Mouse (Mus musculus): ENCODE measurements around the gene 4833439L19Rik. TPM values are rescaled to one million over a fixed set of nuclear protein-coding genes. Genes with fewer than 3 reads are reported as not detected.

4833439L19Rik gene
- polyA plus RNA-seq, 1 experiment from 2014 or later, result 256 TPM

DNA sequence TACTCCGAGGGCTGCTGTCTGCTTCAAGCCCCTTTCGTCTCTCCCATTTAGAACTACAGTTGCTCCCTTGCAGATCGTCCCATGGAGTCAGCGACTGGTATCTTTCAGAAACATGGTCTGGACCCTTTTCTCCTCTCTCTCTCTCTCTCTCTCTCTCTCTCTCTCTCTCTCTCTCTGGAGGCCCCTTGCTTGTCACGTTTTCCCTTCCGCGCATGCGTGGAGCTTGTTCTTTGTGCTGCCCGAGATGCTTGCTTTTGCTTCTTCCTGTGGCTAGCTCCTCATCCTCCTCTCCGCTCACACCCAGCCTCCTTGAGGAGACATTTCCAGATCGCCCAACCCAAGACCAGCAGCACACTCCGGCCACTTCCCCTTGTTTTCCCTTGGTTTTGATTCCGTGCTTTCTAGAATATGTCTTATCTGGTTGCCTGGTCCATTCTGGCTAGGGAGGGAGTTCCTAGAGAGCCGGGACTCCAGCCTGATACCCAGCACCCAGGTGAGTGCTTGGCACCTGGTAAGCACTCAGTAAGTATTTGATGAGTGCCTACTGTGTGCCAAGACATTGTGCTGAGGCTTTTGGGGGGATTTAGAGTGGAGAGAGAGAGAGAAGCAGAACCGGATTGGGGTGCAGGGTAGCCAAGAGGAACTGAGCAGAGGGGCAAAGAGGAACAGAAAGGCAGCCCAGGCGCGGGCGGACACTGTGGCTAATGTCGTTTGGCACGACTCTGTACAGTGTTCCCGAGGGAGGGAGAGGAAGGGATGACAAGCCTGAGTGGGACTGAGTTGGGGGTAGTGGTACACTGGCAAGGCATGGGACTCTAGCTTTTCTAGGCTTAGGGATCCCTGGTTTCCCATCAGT, 12.6 kb upstream of the 4833439L19Rik start:
- Histone ChIP-seq H3K27ac (replicated peaks) (no peak overlapping the region), H3K27me3 (0 out of 2 replicates have a peak, but pooled peaks cover 5% of the 10 kb centered on the region), H3K4me1 (replicated peaks) (peaks cover 31% of the 10 kb centered on the region), H3K9me3 (no peaks in the 10 kb centered on the region), H3K36me3 (peaks cover 35% of the 10 kb centered on the region), H3K4me2 (no peak overlapping the region), H3K9ac (no peak overlapping the region), H3K4me3 (no peak overlapping the region)
- WGBS, result 79% methylated on average over 21 of the region's 21 CpGs
- ATAC-seq (ENCODE audit: low FRiP score, low read depth), result no peak

DNA sequence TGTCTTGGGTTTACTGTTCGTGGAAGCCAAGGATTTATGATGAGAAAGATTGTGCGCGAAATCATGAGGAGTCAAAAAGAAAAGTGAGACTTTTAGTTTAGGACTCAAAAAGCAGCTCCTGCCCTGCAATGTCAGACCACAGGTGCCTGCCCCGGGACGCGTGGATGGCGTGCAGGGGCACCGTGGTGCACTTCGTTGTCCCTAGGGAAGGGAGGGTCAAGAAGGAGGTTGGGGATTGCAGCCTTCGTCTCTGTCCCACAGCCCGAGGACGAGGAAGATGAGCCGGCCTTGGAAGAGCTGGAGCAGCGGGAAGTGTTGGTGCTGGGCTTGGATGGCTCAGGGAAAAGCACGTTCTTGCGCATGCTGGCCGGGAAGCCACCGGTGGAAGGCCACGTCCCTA, 10.3 kb upstream of the 4833439L19Rik start:
- 0 out of 2 replicates have a peak, but pooled peaks cover 7% of the 10 kb centered on the region for H3K27me3 ChIP-seq
- no peaks in the 10 kb centered on the region for H3K9me3 ChIP-seq
- H3K4me1 ChIP-seq (replicated peaks), result peaks cover 28% of the 10 kb centered on the region
- peak overlapping the region; percentile 80 for H3K27ac ChIP-seq (replicated peaks)
- 1% methylated on average over 19 of the region's 19 CpGs for WGBS
- 0 out of 2 replicates have a peak, but pooled peaks have one; percentile 10 for ATAC-seq (ENCODE audit: low FRiP score, low read depth)
- H3K9ac ChIP-seq, result peak overlapping the region; percentile 89
- H3K36me3 ChIP-seq, result peaks cover 18% of the 10 kb centered on the region
- peak overlapping the region; percentile 94 for H3K4me2 ChIP-seq
- H3K4me3 ChIP-seq, result peak overlapping the region; percentile 71

DNA sequence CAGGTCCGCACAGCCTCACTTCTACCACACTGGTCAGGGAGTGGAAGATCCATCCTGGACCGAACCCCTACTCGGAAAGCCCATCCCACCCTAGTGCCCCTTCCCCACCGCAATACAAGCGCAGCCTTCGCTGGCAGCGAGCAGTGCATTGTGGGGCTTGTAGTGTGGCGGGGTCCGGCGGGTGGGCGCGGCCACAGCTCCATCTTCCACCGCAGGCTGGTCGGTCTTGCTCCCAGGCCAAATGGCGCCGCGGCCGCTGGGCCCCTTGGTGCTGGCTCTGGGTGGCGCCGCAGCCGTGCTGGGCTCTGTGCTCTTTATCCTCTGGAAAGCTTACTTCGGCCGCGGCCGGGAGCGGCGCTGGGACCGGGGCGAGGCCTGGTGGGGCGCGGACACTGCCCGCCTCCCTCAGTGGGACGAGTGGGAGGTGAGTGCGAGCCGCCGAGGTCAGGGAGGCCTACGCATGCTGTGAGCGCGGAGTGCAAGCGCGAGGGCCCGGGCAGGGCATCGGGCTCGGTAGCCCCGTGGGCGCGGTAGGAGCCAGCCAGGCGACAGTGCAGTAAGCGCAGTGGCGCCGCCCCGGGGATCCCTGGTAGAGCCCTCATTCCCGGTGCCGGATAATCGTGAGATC, 9.7 kb upstream of the 4833439L19Rik start, which contains the start of gene Arl10:
Gene Arl10 (plus strand): TSS at position 162 of the 628 bp plus-strand sequence.
- under 1% methylated on average over 54 of the region's 55 CpGs for WGBS
- Histone ChIP-seq H3K4me3 (peak within 1 kb of the TSS; percentile 71), H3K27ac (replicated peaks) (peak within 1 kb of the TSS; percentile 80), H3K36me3 (peaks cover 18% of the 10 kb centered on the region), H3K27me3 (0 out of 2 replicates have a peak, but pooled peaks cover 7% of the 10 kb centered on the region), H3K9ac (peak within 1 kb of the TSS; percentile 89), H3K9me3 (no peaks in the 10 kb centered on the region), H3K4me1 (replicated peaks) (peaks cover 28% of the 10 kb centered on the region), H3K4me2 (peak within 1 kb of the TSS; percentile 94)
- peak; percentile 92 for ATAC-seq (ENCODE audit: low FRiP score, low read depth)

DNA sequence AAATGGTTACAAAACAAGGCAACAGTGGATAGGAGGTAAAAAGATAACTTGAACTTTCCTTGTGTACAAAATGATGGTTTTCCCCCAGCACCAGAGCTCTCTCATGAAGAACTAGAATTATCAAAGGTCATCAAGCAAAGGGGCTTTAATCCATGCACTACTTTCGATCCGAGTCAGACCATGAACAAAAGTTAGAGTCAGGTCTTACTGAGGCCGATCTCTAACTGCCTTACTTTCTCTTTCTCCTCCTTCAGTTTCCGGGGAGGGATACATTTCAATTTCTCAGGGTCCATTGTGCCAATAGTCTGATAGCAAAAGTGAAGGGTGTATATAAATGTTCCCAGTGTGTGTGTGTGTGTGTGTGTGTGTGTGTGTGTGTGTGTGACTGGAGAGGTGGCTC, 7.4 kb upstream of the 4833439L19Rik start:
- no peak overlapping the region for H3K4me3 ChIP-seq
- no peak overlapping the region for H3K27ac ChIP-seq (replicated peaks)
- peaks cover 24% of the 10 kb centered on the region for H3K4me1 ChIP-seq (replicated peaks)
- no peaks in the 10 kb centered on the region for H3K9me3 ChIP-seq
- H3K36me3 ChIP-seq, result peaks cover 6% of the 10 kb centered on the region; the same call in 1 of the 2 replicates
- H3K27me3 ChIP-seq, result 0 out of 2 replicates have a peak, but pooled peaks cover 7% of the 10 kb centered on the region
- no peak overlapping the region for H3K9ac ChIP-seq
- WGBS, result 84% methylated on average over 4 of the region's 4 CpGs
- H3K4me2 ChIP-seq, result no peak overlapping the region
- no peak for ATAC-seq (ENCODE audit: low FRiP score, low read depth)

DNA sequence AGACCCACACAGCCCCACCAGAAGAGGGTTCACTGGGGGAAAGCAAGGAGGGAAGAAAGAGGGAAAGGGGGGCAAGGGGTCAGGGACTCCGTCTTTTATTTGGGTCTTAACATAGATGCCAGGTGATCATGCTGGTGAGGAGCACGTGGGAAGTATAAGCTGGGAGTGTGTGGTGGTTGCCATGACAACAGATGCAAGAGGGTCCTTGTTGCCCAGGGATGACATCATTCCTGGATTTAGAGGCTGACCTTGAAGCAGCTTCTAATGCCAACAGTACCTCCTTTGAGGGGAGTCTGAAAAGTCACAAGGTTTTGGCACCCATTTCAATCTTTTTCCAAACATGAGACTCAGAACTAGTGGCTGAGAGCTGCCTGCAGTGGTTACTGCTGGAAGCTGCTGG, 6.4 kb upstream of the 4833439L19Rik start:
- H3K27ac ChIP-seq (replicated peaks), result no peak overlapping the region
- no peak overlapping the region for H3K4me2 ChIP-seq
- H3K9me3 ChIP-seq, result no peaks in the 10 kb centered on the region
- H3K4me1 ChIP-seq (replicated peaks), result peaks cover 16% of the 10 kb centered on the region
- no peak overlapping the region for H3K4me3 ChIP-seq
- H3K27me3 ChIP-seq, result 0 out of 2 replicates have a peak, but pooled peaks cover 7% of the 10 kb centered on the region
- H3K9ac ChIP-seq, result no peak overlapping the region
- no peaks in the 10 kb centered on the region for H3K36me3 ChIP-seq
- no peak for ATAC-seq (ENCODE audit: low FRiP score, low read depth)
- 38% methylated on average over 2 of the region's 2 CpGs for WGBS

DNA sequence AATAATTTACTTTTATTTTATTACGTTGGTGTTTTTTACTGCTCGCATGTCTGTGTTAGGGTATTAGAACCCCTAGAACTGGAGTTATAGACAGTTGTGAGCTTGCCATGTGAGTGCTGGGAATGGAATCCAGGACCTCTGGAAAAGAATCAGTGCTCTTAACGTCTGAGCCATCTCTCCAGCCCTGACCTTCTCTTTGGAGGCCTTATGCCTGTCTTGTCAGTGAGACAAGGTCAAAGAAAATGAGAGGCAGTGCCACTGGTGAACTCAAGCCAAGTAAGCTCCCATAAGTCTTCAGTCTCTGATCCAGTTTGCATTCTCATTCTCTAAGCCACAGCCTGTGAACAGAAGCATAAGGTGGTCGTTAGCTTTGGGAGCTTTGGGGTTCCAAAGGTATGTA, 5.5 kb upstream of the 4833439L19Rik start:
- Histone ChIP-seq H3K4me1 (replicated peaks) (peaks cover 7% of the 10 kb centered on the region), H3K36me3 (no peaks in the 10 kb centered on the region), H3K4me2 (no peak overlapping the region), H3K9ac (no peak overlapping the region), H3K9me3 (no peaks in the 10 kb centered on the region), H3K27me3 (0 out of 2 replicates have a peak, but pooled peaks cover 7% of the 10 kb centered on the region), H3K27ac (replicated peaks) (no peak overlapping the region), H3K4me3 (no peak overlapping the region)
- WGBS, result 83% methylated on average over 4 of the region's 4 CpGs
- ATAC-seq (ENCODE audit: low FRiP score, low read depth), result no peak

DNA sequence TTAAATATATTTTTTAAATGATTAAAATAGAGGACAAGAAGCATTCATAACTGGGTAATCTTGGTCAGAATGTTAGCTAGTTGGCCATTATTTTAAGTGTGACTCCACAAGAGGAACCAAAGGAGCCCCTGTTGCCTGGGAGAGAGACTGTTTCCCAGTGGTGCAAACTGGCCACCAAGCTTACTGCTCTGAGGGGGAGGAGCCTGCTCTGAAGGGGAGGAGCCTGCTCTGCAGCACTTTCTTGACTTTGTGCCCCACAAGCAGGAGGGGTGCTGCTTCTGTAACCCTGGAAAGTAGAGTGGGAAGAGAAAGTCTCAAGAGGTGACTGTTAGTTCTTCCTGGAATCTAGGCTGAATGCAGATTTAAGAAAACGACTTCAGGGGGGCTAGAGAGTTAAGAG, 4.0 kb upstream of the 4833439L19Rik start:
- Histone ChIP-seq H3K27me3 (0 out of 2 replicates have a peak, but pooled peaks cover 7% of the 10 kb centered on the region), H3K27ac (replicated peaks) (no peak overlapping the region), H3K9ac (no peak overlapping the region), H3K4me1 (replicated peaks) (peaks cover 3% of the 10 kb centered on the region), H3K4me2 (no peak overlapping the region), H3K9me3 (no peaks in the 10 kb centered on the region), H3K4me3 (no peak overlapping the region), H3K36me3 (no peaks in the 10 kb centered on the region)
- WGBS, result 50% methylated on average over 1 of the region's 1 CpGs
- no peak for ATAC-seq (ENCODE audit: low FRiP score, low read depth)

DNA sequence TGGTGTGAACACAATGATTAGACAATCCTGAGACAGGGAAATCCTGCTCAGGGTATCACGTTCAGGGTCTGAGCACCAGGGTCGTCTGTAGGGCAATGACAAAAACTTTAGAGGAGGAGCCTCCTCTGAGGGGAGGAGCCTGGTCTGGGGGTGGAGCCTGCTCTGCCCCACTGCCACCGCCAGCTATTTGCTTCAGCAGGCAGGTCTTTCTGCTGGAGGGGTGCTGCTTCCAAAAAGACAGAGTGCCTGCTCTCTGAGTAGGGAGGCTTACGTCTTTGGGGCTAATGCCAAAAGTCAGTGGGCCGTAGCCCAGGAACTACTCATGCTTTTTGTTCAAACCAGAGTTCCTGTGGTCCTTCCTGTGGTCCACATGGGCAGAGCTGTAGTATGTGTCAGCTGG, 3.1 kb upstream of the 4833439L19Rik start:
- H3K4me1 ChIP-seq (replicated peaks), result peaks cover 9% of the 10 kb centered on the region
- no peak overlapping the region for H3K4me3 ChIP-seq
- H3K36me3 ChIP-seq, result no peaks in the 10 kb centered on the region
- 41% methylated on average over 5 of the region's 5 CpGs for WGBS
- H3K4me2 ChIP-seq, result no peak overlapping the region
- no peaks in the 10 kb centered on the region for H3K9me3 ChIP-seq
- no peak for ATAC-seq (ENCODE audit: low FRiP score, low read depth)
- no peak overlapping the region for H3K27ac ChIP-seq (replicated peaks)
- 0 out of 2 replicates have a peak, but pooled peaks cover 2% of the 10 kb centered on the region for H3K27me3 ChIP-seq
- no peak overlapping the region for H3K9ac ChIP-seq

DNA sequence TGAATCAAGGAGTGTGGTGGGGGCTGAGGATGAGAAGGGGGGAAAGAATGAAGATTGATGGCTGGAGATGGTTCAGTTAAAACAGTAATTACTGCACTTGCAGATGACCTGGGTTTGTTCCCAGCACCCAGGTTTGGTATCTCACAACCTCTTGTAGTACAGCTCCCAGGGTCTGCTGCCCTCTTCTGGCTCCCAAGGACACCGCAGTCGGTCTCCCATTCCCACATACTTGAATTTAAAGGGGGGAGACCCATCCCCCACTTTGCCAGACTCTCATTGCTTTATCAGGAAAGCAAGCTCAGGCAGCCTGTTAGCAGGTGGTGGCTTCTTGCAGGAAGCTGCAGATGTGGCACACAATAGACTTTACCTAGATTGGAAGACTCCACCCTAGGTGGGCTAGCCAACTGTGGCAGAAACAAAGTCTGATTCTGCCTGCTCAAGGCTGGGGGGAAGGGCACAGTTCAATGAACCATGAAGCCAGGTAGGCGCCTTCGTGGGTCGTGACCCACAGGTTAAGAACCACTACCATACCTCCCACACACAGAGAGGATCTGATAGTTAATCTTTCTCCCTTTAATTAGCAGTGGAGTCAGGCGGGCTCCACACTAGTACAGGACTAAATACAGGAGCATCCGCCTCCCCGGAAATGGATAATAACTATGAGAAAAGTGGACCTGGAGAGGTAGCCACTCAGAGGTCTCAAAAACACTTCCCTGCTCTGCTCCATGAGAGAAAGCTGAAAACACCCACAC, 535 bp upstream of the 4833439L19Rik start:
- H3K36me3 ChIP-seq, result peaks cover 13% of the 10 kb centered on the region
- no peaks in the 10 kb centered on the region for H3K27me3 ChIP-seq
- H3K4me1 ChIP-seq (replicated peaks), result peaks cover 15% of the 10 kb centered on the region
- WGBS, result 38% methylated on average over 8 of the region's 8 CpGs
- peak overlapping the region; percentile 69 for H3K4me3 ChIP-seq
- H3K9ac ChIP-seq, result no peak overlapping the region
- H3K4me2 ChIP-seq, result peak overlapping the region; percentile 72
- ATAC-seq (ENCODE audit: low FRiP score, low read depth), result no peak; the same call in 1 of the 2 replicates
- no peaks in the 10 kb centered on the region for H3K9me3 ChIP-seq
- H3K27ac ChIP-seq (replicated peaks), result peak overlapping the region; percentile 80

DNA sequence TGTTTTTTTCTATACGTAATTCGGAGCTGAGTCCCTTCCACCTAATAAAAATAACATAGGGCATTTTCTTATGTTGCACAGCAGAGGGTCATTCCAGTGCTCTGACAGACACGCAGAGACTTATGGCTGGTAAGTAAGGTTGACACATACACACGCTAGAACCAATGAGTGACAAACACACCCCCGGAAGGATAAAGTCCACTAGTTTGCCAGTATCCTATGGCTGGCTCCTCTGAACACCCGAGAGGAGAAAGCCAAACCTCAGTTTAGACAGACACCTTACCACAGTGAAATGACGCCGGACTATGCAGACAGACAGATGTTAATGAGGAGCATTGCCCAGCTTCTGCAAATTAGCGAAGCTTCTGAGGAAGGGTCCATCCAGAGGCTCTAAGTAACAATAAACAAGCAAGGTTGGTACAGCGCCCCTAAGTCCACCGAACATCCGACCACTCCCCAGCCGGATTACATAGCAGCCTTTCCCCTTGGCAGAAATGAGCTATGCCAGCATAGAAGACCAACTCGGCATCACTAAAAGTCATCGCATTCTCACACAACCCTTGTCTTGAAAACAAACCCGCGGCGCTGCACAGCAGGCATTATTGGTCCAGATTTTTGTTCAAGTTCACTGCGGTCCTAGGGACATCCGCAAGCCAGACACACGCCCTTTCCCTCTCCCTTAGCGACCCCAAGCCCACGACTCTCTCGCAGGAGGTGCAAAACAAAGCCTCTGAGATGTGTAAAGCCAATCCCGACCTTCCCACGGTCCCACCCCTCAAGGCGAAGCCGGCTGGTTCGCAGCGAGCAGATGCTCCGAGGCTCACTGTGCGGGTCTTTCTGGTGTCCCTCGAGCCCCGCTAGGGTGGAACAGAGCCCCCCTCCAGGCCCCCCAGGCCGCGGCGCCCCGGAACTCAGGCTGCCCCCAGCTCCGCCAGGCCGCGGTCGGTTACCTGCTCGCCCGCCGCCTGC, 719 bp downstream of the 4833439L19Rik start:
- peak overlapping the region; percentile 80 for H3K27ac ChIP-seq (replicated peaks)
- 11% methylated on average over 41 of the region's 45 CpGs for WGBS
- peak overlapping the region; percentile 72 for H3K4me2 ChIP-seq
- no peaks in the 10 kb centered on the region for H3K9me3 ChIP-seq
- H3K9ac ChIP-seq, result peak overlapping the region; percentile 82
- peaks cover 26% of the 10 kb centered on the region for H3K36me3 ChIP-seq
- peak; percentile 11 for ATAC-seq (ENCODE audit: low FRiP score, low read depth)
- H3K4me1 ChIP-seq (replicated peaks), result peaks cover 15% of the 10 kb centered on the region
- no peaks in the 10 kb centered on the region for H3K27me3 ChIP-seq
- H3K4me3 ChIP-seq, result peak overlapping the region; percentile 69

DNA sequence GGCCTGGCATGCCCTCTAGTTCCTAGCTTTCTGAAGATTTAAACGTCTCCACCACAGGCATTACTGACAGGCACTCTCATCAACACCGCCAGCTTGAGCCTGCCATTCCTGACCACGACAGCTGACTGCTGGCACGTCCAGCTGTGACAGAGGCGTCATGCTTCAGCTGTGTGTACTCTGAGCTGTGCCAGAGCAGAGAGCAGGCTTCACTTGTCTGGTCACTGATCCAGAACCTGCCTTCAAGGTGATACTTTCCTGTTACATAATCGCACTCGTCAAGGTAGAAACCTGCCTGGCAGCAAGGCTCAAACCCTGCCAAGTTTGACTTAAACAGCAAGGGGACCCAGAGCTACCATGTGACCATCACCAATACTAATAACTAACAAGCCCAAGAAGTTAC, 2.7 kb downstream of the 4833439L19Rik start:
- no peak for ATAC-seq (ENCODE audit: low FRiP score, low read depth)

More for the DNA sequence above, 2.7 kb downstream of the 4833439L19Rik start:
- Histone ChIP-seq H3K4me3 (no peak overlapping the region), H3K36me3 (peaks cover 45% of the 10 kb centered on the region), H3K4me2 (no peak overlapping the region), H3K27ac (replicated peaks) (no peak overlapping the region), H3K4me1 (replicated peaks) (peaks cover 15% of the 10 kb centered on the region), H3K27me3 (no peaks in the 10 kb centered on the region), H3K9ac (no peak overlapping the region), H3K9me3 (no peaks in the 10 kb centered on the region)
- WGBS, result 79% methylated on average over 7 of the region's 7 CpGs
